Mouse (Mus musculus) gastrocnemius, postnatal 36 days (tissue): Measurements from ENCODE around the gene Pappa2. TPM values are rescaled to one million over a fixed set of nuclear protein-coding genes. Genes with fewer than 3 reads are reported as not detected.

Source experiments
- DNase-seq, 2 experiments: peaks; one replicate each; pipeline ENCODE4 v3.0.0; 2022
- intact Hi-C: fragments of 180-260 bp; cut with DNase I; formaldehyde crosslinking; loops from one replicate; pipeline ENCODE4 v1.15.1; 2025
- total RNA-seq, 2 experiments: library from RNA; stranded (reverse); gene quantifications; 2 replicates each; pipeline ENCODE4 v1.2.3; 2021

Pappa2 gene
- total RNA-seq, 2 experiments from 2014 or later, result 0.12 TPM; not detected in 1

DNA sequence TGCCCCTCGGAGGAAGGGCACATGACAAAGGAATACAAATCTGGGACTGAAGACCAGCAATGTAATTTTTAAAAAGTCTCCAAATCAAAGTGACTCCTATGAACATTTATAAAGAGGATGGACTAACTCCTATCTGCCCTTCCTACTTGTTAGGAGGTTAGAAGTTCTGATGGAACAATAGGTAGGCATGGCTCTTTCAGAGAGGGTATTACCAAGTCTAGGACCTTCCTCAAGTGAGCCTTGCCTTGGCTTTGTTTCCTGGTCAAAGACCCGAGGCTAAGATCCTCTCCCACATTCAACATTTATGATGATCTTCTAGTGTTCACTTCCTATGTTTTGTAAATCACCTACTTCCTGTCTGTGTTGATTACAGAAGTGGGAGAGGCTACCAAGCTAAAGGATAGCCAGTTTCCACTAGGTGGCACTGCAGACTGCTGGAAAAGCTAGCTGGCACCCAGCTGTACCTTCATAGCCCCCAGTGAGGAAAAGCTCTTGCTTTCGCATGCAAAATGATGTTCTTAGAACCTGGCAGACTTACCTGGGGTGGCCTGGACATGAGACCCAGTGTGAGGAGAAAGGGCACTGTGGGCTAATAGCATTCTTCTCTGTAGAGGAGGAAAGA lies 310.2 kb downstream of the Pappa2 start:
- DNase-seq, result peak; percentile 14 to 16
- intact Hi-C loops, result loop anchor here (2.0 kb wide), 2 partner anchors 283 to 465 kb away; no protein-coding TSS in a partner anchor

DNA sequence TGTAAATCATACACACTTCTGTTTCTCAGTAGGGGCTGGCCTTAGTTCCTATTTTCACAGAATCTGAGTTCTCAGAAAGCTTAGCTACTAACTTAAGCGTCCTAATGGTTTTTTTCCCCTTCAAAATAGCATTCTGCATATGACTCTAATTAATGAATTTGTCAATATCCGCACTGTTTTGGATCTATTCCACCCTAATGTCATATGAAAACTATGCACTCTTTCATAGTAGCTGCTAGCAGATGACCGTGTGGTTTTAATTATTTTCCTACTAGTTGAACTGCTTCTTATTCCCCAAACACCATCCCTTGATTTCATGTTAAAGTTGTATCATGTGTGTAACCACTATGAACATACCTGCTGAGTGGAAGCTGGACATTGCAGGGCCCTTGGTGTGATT lies 314.3 kb downstream of the Pappa2 start:
- intact Hi-C loops, result no loop called here
- DNase-seq, result no peak
